In genomic region chr11:42754481-42755272, GRCm38 (mm10) we compare ENCODE assay signal across 16 mouse cellular contexts.
DNase-seq lines count a peak whose midpoint lies in the region; ATAC-seq and TF ChIP-seq lines count a peak whose summit lies in the region.
"Had no signal": no experiment of that assay in that cellular context is flagged by ENCODE, and none has a peak within 500 bp of the region (broad histone marks: within the 10 kb centered on the region; RNA-seq: fewer than 3 reads in every experiment).

No protein-coding gene starts in this region.

- WGBS in midbrain, postnatal 0 days: 55% methylated on average over 6 of the region's 6 CpGs
- 59% methylated on average over 6 of the region's 6 CpGs for WGBS in midbrain, embryonic 15.5 days
- 53% methylated on average over 6 of the region's 6 CpGs for WGBS in forebrain, embryonic 16.5 days
- 65% methylated on average over 6 of the region's 6 CpGs for WGBS in intestine, embryonic 15.5 days

- ATAC-seq in midbrain, postnatal 0 days (ENCODE audit: low FRiP score): peak; percentile 38; the same call in 1 of the 2 replicates
- ATAC-seq in midbrain, embryonic 15.5 days (replicated peaks): no peak
- no peak for ATAC-seq in forebrain, embryonic 16.5 days
- ATAC-seq in intestine, embryonic 15.5 days: no peak
- ATAC-seq: CD4-positive, CD25-positive, alpha-beta regulatory T cell, adult 4 months; liver, embryonic 12.5 days had no signal

- no peak overlapping the region for H3K9ac ChIP-seq in midbrain, postnatal 0 days (replicated peaks; ENCODE audit: low read length, poor library complexity, severe bottlenecking)
- H3K9ac ChIP-seq in midbrain, embryonic 15.5 days: no peak overlapping the region
- no peak overlapping the region for H3K9ac ChIP-seq in forebrain, embryonic 16.5 days (replicated peaks; ENCODE audit: low read depth, low read length)
- H3K9ac ChIP-seq in intestine, embryonic 15.5 days: no peak overlapping the region
- H3K9ac ChIP-seq: liver, embryonic 12.5 days; lung, embryonic 14.5 days; neural tube, embryonic 12.5 days had no signal

- no peak for TF ChIP-seq CTCF in midbrain, postnatal 0 days (IDR thresholded peaks at IDR 0.05)

- no peak overlapping the region for H3K27ac ChIP-seq in midbrain, postnatal 0 days (ENCODE audit: low read depth, low read length)
- H3K27ac ChIP-seq in midbrain, embryonic 15.5 days: no peak overlapping the region
- H3K27ac ChIP-seq in forebrain, embryonic 16.5 days (ENCODE audit: low read length): no peak overlapping the region
- H3K27ac ChIP-seq in intestine, embryonic 15.5 days: no peak overlapping the region
- H3K27ac ChIP-seq: heart, adult 2 months; liver, embryonic 12.5 days; macrophage; neural tube, embryonic 12.5 days had no signal

- H3K4me1 ChIP-seq in midbrain, postnatal 0 days (ENCODE audit: insufficient read depth, low read length): no peaks in the 10 kb centered on the region
- no peaks in the 10 kb centered on the region for H3K4me1 ChIP-seq in midbrain, embryonic 15.5 days
- no peaks in the 10 kb centered on the region for H3K4me1 ChIP-seq in forebrain, embryonic 16.5 days (replicated peaks; ENCODE audit: control insufficient read depth, insufficient read depth, low read length)
- no peaks in the 10 kb centered on the region for H3K4me1 ChIP-seq in intestine, embryonic 15.5 days (replicated peaks)
- H3K4me1 ChIP-seq: liver, embryonic 12.5 days; neural tube, embryonic 12.5 days had no signal

- peak; percentile 79 for DNase-seq in midbrain, postnatal 0 days (ENCODE audit: low spot score)
- peak; percentile 84 to 94 for DNase-seq in cerebellum, adult 18-20 months
- DNase-seq in cerebellum, postnatal 25 days: peak; percentile 86 to 87
- DNase-seq in retina, embryonic 14.5 days (ENCODE audit: low spot score): peak; percentile 27
- DNase-seq in kidney, postnatal 25 days: no peak
- DNase-seq: heart, adult 2 months; kidney, adult 9 months; lung, embryonic 14.5 days had no signal

- no peak overlapping the region for H3K4me2 ChIP-seq in midbrain, postnatal 0 days (ENCODE audit: low read depth, low read length, poor library complexity, severe bottlenecking)
- H3K4me2 ChIP-seq in midbrain, embryonic 15.5 days: no peak overlapping the region
- H3K4me2 ChIP-seq in forebrain, embryonic 16.5 days (ENCODE audit: low read length): no peak overlapping the region
- no peak overlapping the region for H3K4me2 ChIP-seq in intestine, embryonic 15.5 days (replicated peaks)
- H3K4me2 ChIP-seq: liver, embryonic 12.5 days; lung, embryonic 14.5 days; neural tube, embryonic 12.5 days had no signal

- no peaks in the 10 kb centered on the region for H3K9me3 ChIP-seq in midbrain, postnatal 0 days (ENCODE audit: low read length)
- no peaks in the 10 kb centered on the region for H3K9me3 ChIP-seq in midbrain, embryonic 15.5 days
- no peaks in the 10 kb centered on the region for H3K9me3 ChIP-seq in forebrain, embryonic 16.5 days (ENCODE audit: control insufficient read depth, low read length)
- no peaks in the 10 kb centered on the region for H3K9me3 ChIP-seq in intestine, embryonic 15.5 days
- H3K9me3 ChIP-seq: liver, embryonic 12.5 days; neural tube, embryonic 12.5 days had no signal

- no peak overlapping the region for H3K4me3 ChIP-seq in midbrain, postnatal 0 days (ENCODE audit: low read depth, low read length)
- H3K4me3 ChIP-seq in midbrain, embryonic 15.5 days: no peak overlapping the region
- no peak overlapping the region for H3K4me3 ChIP-seq in forebrain, embryonic 16.5 days (replicated peaks; ENCODE audit: low read length)
- H3K4me3 ChIP-seq in intestine, embryonic 15.5 days (replicated peaks): no peak overlapping the region
- H3K4me3 ChIP-seq: heart, adult 2 months; liver, embryonic 12.5 days; neural tube, embryonic 12.5 days had no signal

- H3K27me3 ChIP-seq in midbrain, postnatal 0 days (ENCODE audit: insufficient read depth, low read length): no peaks in the 10 kb centered on the region
- H3K27me3 ChIP-seq in midbrain, embryonic 15.5 days (replicated peaks): no peaks in the 10 kb centered on the region
- H3K27me3 ChIP-seq in forebrain, embryonic 16.5 days (replicated peaks; ENCODE audit: control insufficient read depth, insufficient read depth, low read length): no peaks in the 10 kb centered on the region
- H3K27me3 ChIP-seq in intestine, embryonic 15.5 days (replicated peaks): no peaks in the 10 kb centered on the region
- H3K27me3 ChIP-seq: liver, embryonic 12.5 days; neural tube, embryonic 12.5 days had no signal

- no peaks in the 10 kb centered on the region for H3K36me3 ChIP-seq in midbrain, postnatal 0 days (ENCODE audit: insufficient read depth, low read length)
- no peaks in the 10 kb centered on the region for H3K36me3 ChIP-seq in midbrain, embryonic 15.5 days (replicated peaks)
- no peaks in the 10 kb centered on the region for H3K36me3 ChIP-seq in forebrain, embryonic 16.5 days (ENCODE audit: control insufficient read depth, insufficient read depth)
- no peaks in the 10 kb centered on the region for H3K36me3 ChIP-seq in intestine, embryonic 15.5 days
- H3K36me3 ChIP-seq: G1E; liver, embryonic 12.5 days; neural tube, embryonic 12.5 days had no signal

Comparison
In these comparisons a context has a peak if more than half of its experiments do, and no peak if none do; other contexts are left out.
1. DNase-seq: peak in midbrain, postnatal 0 days (single experiment), cerebellum, adult 18-20 months (2 of 2), cerebellum, postnatal 25 days (2 of 2) and retina, embryonic 14.5 days (single experiment); none in kidney, postnatal 25 days (0 of 2).